Mouse (Mus musculus): Measurements from ENCODE around the gene Stpg4. TPM values are rescaled to one million over a fixed set of nuclear protein-coding genes. Genes with fewer than 3 reads are reported as not detected.
A peak's percentile ranks its signal among the peaks of the same experiment; 100 is the strongest.

Gene Stpg4
- total and polyA plus RNA-seq, 3 experiments, result not detected

DNA sequence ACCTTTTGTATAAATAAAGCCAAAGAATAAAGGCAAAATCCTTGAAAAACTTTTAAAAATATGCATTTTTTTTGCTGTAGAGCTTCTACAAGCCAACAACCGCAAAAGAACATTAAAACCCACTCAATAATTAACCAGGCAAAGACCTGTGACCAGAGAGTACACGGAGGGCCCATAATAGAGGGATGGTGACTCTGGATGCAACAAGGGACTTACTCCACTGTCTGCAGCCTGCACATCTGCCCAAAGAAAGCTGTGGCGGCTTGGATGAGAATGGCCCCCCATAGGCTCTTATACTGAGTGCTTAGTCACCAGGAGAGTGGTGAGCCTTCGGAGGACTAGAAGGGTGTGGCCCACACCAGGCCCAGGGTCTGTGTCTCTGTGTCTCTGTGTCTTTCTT, 24.1 kb downstream of the Stpg4 start:
- TF ChIP-seq ZMIZ1 (IDR thresholded peaks at IDR 0.05; ENCODE audit: low read depth, low read length) (no peak), HCFC1 (IDR thresholded peaks at IDR 0.05; ENCODE audit: low read depth, low read length) (no peak), TBP (IDR thresholded peaks at IDR 0.05; ENCODE audit: low read depth, low read length) (no peak), ELF1 (IDR thresholded peaks at IDR 0.05; ENCODE audit: low read depth, low read length) (no peak), JUND (IDR thresholded peaks at IDR 0.05; ENCODE audit: low read depth, low read length) (no peak), KAT2A (conservative IDR thresholded peaks at IDR 0.05; ENCODE audit: low read depth, low read length) (no peak), POLR2AphosphoS5 (IDR thresholded peaks at IDR 0.05; ENCODE audit: borderline replicate concordance, low read depth, low read length) (no peak), EP300 (IDR thresholded peaks at IDR 0.05; ENCODE audit: low read depth in 1 of 2, low read length in 2 of 2) (no peak)
- no peaks in the 10 kb centered on the region for H3K4me1 ChIP-seq (ENCODE audit: control insufficient read depth in 1 of 2, insufficient read depth in 2 of 2, low read length in 2 of 2)
- no peak overlapping the region for H3K27ac ChIP-seq (ENCODE audit: control insufficient read depth, low read depth, low read length)
- H3K36me3 ChIP-seq (ENCODE audit: control insufficient read depth in 1 of 2, insufficient read depth in 2 of 2, low read length in 2 of 2), result no peaks in the 10 kb centered on the region; a peak in 1 of 4 replicates
- H3K4me3 ChIP-seq (ENCODE audit: control insufficient read depth in 1 of 2, insufficient read depth in 1 of 2, low read depth in 2 of 2, low read length in 2 of 2), result no peak overlapping the region
- DNase-seq (ENCODE audit: low read depth, low spot score), result no peak
- no peak overlapping the region for H3K9ac ChIP-seq (ENCODE audit: control insufficient read depth, low read depth, low read length, poor library complexity, severe bottlenecking)
- H3K79me2 ChIP-seq (ENCODE audit: control insufficient read depth, insufficient read depth, low read length, poor library complexity), result no peaks in the 10 kb centered on the region
- H3K9me3 ChIP-seq (replicated peaks; ENCODE audit: insufficient read depth, low read length), result no peaks in the 10 kb centered on the region
- H3K27me3 ChIP-seq (ENCODE audit: control insufficient read depth in 1 of 2, insufficient read depth in 2 of 2, low read length in 2 of 2), result no peaks in the 10 kb centered on the region

DNA sequence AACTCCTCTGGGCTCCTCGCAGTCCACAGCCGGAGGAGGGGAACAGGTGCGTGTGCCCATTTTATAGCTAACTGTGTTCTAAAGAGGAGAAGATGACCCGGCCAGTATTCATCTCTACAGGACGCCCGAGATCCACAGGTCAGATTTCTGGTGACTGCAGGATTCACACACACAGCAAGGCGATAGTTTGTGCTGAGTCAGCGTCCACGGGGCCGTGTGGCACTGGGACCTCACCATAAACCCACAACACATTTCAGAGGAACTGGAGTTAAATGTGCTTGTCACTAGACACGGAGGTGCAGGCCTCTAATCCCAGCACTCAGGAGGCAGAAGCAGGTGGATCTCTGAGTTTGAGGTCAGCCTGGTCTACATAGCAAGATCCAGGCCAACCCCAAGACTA, 25.1 kb downstream of the Stpg4 start:
- H3K79me2 ChIP-seq (ENCODE audit: control insufficient read depth, insufficient read depth, low read length, poor library complexity), result no peaks in the 10 kb centered on the region
- DNase-seq (ENCODE audit: low read depth, low spot score), result no peak
- H3K4me3 ChIP-seq (ENCODE audit: control insufficient read depth in 1 of 2, insufficient read depth in 1 of 2, low read depth in 2 of 2, low read length in 2 of 2), result no peak overlapping the region
- H3K9ac ChIP-seq (ENCODE audit: control insufficient read depth, low read depth, low read length, poor library complexity, severe bottlenecking), result no peak overlapping the region
- no peaks in the 10 kb centered on the region for H3K4me1 ChIP-seq (ENCODE audit: control insufficient read depth in 1 of 2, insufficient read depth in 2 of 2, low read length in 2 of 2)
- no peaks in the 10 kb centered on the region; a peak in 1 of 4 replicates for H3K36me3 ChIP-seq (ENCODE audit: control insufficient read depth in 1 of 2, insufficient read depth in 2 of 2, low read length in 2 of 2)
- TF ChIP-seq USF2 (IDR thresholded peaks at IDR 0.05; ENCODE audit: borderline replicate concordance in 1 of 2, insufficient read depth in 1 of 2, low read depth in 1 of 2, low read length in 2 of 2) (no peak), MAFK (IDR thresholded peaks at IDR 0.05; ENCODE audit: borderline replicate concordance, low read depth, low read length) (peak; percentile 52; the same call in 1 of the 2 replicates), ELF1 (IDR thresholded peaks at IDR 0.05; ENCODE audit: low read depth, low read length) (no peak), NRF1 (IDR thresholded peaks at IDR 0.05; ENCODE audit: insufficient read depth, low read depth, low read length, poor library complexity, severe bottlenecking) (no peak), POLR2A (IDR thresholded peaks at IDR 0.05; ENCODE audit: control insufficient read depth in 1 of 2, insufficient read depth in 1 of 2, low read depth in 1 of 2, low read length in 2 of 2, poor library complexity in 1 of 2) (no peak)
- no peaks in the 10 kb centered on the region for H3K27me3 ChIP-seq (ENCODE audit: control insufficient read depth in 1 of 2, insufficient read depth in 2 of 2, low read length in 2 of 2)
- no peaks in the 10 kb centered on the region for H3K9me3 ChIP-seq (replicated peaks; ENCODE audit: insufficient read depth, low read length)
- H3K27ac ChIP-seq (ENCODE audit: control insufficient read depth, low read depth, low read length), result no peak overlapping the region

DNA sequence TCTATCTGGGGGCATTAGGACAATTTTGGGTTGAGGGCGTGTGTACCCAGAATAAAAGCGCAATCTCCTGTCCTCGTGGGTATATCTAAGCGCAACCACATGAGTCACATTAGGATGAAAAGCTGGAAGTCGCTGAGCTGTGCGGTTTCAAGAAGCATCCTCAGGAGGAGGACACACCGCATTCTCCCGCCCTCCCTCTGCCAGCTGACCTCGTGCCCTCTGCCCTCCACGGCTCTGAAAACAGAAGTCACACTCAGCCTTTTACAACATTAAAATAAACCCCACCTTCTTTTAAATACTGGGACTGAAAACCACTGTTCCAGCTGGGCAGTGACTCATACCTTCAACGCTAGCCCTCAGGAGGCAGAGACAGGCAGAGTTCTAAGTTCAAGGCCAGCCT, 30.5 kb downstream of the Stpg4 start:
- Histone ChIP-seq H3K79me2 (ENCODE audit: control insufficient read depth, insufficient read depth, low read length, poor library complexity) (no peaks in the 10 kb centered on the region), H3K9me3 (replicated peaks; ENCODE audit: insufficient read depth, low read length) (no peaks in the 10 kb centered on the region), H3K9ac (ENCODE audit: control insufficient read depth, low read depth, low read length, poor library complexity, severe bottlenecking) (no peak overlapping the region), H3K27me3 (ENCODE audit: control insufficient read depth in 1 of 2, insufficient read depth in 2 of 2, low read length in 2 of 2) (no peaks in the 10 kb centered on the region), H3K36me3 (ENCODE audit: control insufficient read depth in 1 of 2, insufficient read depth in 2 of 2, low read length in 2 of 2) (peaks cover 0 to 7% of the 10 kb centered on the region in 2 experiments; a peak in 2 of 4 replicates), H3K27ac (ENCODE audit: control insufficient read depth, low read depth, low read length) (no peak overlapping the region), H3K4me3 (ENCODE audit: control insufficient read depth in 1 of 2, insufficient read depth in 1 of 2, low read depth in 2 of 2, low read length in 2 of 2) (no peak overlapping the region), H3K4me1 (ENCODE audit: control insufficient read depth in 1 of 2, insufficient read depth in 2 of 2, low read length in 2 of 2) (peaks cover 8 to 18% of the 10 kb centered on the region in 2 experiments)
- no peak for TF ChIP-seq POLR2A (IDR thresholded peaks at IDR 0.05; ENCODE audit: control insufficient read depth in 1 of 2, insufficient read depth in 1 of 2, low read depth in 1 of 2, low read length in 2 of 2, poor library complexity in 1 of 2)
- no peak for TF ChIP-seq ETS1 (IDR thresholded peaks at IDR 0.05; ENCODE audit: low read depth, low read length)
- no peak for TF ChIP-seq RCOR1 (IDR thresholded peaks at IDR 0.05; ENCODE audit: low read depth, low read length)
- no peak for TF ChIP-seq POLR2AphosphoS2 (IDR thresholded peaks at IDR 0.05; ENCODE audit: low read length)
- TF ChIP-seq USF2 (IDR thresholded peaks at IDR 0.05; ENCODE audit: borderline replicate concordance in 1 of 2, insufficient read depth in 1 of 2, low read depth in 1 of 2, low read length in 2 of 2), result no peak
- TF ChIP-seq ZKSCAN1 (IDR thresholded peaks at IDR 0.05; ENCODE audit: low read depth, low read length), result no peak
- no peak for DNase-seq (ENCODE audit: low read depth, low spot score)
